Mouse (Mus musculus) left cerebral cortex, postnatal 4 days (tissue): ENCODE results near the gene Dlx3. TPM values are rescaled to one million over a fixed set of nuclear protein-coding genes. Genes with fewer than 3 reads are reported as not detected.
A peak's percentile ranks its signal among the peaks of the same experiment; 100 is the strongest.

Experiments used
- DNase-seq: peaks from one replicate; pipeline ENCODE4 v3.0.0-alpha.2; 2022
- intact Hi-C: fragments of 180-260 bp; cut with DNase I; formaldehyde crosslinking; loops from one replicate; pipeline ENCODE4 v1.15.1; 2025
- total RNA-seq, 2 experiments: library from RNA; stranded (reverse); gene quantifications; 2 replicates each; pipeline ENCODE4 v1.2.3; 2021

Dlx3 gene
- total RNA-seq, 2 experiments from 2014 or later: not detected

DNA sequence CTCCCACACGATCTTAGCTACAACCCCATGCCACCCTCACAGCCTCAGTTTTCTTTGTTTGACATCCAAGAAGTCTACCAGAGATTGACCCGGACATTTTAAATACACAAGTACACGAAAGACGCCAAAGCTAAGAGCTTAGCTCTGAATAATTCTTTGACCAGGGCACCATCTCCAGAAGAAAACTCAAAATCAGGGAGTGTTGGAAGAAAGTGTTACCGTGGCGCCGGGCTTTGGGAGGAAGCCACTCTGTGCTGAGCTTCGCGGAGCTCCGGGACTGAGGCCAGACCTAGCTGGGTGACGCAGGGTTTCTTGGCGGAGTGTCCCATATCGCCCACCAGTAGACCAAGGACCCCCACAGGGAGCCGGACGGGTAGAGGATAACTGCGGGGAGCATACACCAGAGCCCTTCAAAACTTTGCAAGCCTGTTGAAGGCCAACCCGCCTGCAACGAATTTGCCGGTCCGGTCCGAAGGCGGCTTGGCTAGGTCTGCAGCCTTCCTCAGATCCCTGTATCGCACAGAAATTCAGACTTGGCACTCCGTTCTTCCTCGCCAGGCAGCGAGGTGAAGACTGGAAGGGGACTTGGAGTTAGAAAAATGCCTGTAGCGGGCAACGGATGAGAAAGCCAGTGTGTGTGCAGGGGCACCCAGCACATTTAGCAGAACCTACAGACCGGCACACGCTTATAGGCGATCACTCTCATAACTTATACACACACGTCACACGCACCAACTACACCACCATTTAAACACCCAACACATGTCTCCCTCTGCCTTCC lies 30.5 kb downstream of the Dlx3 start:
- intact Hi-C loops: no loop called here
- peak; percentile 59 for DNase-seq

DNA sequence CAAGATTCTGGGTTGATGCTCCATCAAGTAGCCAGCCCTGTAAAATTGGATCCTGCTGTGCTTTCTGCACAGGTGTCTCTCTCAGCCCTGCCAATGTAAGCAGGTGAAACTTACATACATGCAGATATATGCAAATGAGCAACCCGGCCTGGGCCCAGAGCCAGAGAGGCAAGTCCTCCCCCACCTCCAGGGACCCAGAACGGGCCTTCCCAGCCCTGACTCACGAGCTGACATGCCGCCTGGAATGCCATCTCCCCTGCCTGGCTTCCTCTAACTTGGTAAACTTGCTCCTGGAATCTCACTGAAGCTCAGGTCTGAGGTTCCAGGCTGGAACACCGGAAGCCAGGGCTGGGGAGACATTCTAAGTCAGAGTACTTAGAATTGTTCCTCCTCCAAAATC lies 33.2 kb downstream of the Dlx3 start:
- peak; percentile 25 for DNase-seq
- intact Hi-C loops: no loop called here

DNA sequence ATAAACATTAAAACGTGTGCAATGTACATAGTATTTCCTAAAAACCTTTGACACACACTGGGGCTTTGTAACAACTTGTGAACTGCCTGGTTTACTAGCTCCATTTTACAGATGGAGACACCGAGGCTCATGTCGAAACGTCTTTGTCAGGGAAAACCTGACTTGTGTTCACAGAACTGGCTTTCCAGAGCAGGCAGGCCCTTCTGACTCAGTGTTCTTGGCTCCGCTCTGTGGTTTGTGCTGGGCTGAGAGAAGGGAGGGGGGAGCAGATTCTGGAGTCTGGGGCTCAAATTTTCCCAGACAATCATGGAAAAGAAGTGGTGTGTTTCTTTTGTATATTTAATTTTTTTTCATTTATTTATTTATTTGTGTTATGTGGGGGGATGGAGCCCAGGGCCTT lies 33.8 kb downstream of the Dlx3 start:
- DNase-seq: no peak
- intact Hi-C loops: no loop called here

DNA sequence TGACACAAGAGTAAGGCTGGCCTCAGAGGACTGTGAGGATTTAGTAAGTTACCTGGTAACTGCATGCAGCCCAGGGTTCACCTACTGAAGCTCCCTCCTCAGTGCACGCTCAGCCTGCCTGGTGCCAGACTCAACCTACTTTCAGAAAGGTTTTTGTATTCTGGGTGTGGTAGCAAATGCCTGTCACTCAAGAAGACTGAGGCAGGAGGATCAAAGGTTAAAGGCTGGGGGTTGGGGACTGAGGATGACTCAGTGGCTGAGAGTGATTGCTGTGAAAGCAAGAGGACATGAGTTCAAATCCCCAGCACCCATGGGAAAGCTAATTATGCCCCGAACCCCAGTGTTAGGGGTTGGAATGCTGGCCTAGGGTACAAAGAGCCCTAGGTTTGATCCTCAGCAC lies 35.6 kb downstream of the Dlx3 start:
- no peak for DNase-seq
- intact Hi-C loops: no loop called here

DNA sequence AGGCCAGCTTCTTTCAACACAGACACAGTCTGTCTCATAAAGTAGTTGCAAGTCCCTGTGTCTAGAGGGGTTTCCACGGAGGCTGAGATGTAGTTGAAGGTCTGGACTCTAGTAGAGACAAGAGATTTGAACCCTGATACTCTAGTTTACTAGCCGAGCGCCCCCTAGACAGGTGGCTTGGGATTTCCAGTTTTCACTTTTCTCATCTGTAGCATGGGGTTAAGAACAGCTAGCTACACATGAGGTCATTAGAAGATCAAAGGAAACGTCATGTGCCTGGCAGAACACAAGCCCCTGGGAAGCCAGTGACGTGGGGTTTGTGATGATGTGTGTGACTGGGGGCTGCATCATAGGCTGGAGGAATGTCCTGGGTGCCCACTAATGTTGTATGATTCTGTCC lies 37.4 kb downstream of the Dlx3 start:
- DNase-seq: no peak
- intact Hi-C loops: no loop called here

DNA sequence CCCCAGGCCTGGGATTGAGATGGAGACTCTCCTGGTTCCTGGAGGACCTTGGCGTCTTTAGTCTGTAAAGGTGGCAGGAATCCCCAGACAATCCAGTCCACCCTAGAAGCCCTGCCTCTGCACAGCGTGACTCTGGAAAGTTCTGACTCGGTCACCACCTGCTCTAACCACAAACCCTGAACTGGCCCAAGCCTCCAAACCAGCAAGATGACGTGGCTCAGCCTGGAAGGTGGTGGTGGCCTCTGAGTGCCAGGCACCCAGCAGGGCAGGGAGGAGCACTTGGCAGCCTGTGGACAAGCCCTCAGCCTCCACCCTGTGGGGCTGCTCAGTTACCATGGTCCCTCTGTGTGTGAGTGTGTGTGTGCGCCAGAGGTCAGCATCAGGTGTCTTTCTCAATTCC lies 38.0 kb downstream of the Dlx3 start:
- intact Hi-C loops: no loop called here
- DNase-seq: no peak

DNA sequence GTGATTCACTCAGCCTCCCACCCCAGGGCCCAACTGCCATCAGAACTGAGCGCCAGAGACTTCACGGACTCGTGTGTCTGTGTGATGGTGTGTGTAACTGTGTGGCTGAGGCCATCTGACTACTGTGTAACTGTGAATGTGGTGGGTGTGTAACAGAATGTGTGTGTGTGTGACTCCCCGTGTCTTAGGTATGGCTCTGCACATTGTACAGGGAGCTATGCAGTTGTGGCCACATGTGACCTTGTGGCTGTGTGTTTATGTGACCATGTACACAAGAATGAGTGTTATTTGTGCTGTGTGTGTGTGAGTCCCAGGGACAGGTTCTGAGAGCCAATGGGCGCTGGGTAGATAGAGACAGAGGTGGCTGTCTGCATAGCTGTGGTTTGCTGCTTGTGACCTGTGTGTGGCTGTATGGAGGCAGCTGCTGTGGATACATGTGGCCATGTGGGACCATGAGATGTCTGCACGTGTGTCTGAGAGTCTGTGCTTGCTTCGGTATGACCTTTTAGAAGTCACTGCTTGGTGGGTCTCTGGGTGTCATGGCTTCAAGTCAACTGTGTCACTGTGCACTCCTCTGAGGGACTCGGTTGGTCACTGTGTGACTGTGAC lies 39.9 kb downstream of the Dlx3 start:
- DNase-seq: no peak
- intact Hi-C loops: loop anchor here (10.0 kb wide), 1 partner anchor 545 kb away; no protein-coding TSS in a partner anchor

DNA sequence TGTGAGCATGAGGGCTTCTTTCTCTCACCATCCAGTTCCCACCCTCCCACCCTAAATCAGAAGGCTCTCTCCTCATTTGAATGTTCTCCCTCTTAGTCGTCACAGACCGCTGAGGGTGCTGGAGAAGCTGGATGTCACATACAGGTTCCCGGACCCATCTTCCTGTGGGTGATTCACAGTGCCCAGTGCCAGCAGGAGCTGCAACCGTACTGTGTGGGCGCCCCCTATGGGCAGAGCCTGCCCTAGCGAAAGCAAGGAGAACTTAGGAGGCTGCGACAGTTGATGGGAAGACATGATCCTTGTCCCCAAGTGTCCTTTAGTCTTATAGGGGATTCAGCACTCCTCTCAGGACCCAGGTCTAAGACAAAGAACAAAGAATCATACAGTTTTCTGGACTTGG lies 40.8 kb downstream of the Dlx3 start:
- no peak for DNase-seq
- intact Hi-C loops: loop anchor here (10.0 kb wide), 1 partner anchor 546 kb away; no protein-coding TSS in a partner anchor

DNA sequence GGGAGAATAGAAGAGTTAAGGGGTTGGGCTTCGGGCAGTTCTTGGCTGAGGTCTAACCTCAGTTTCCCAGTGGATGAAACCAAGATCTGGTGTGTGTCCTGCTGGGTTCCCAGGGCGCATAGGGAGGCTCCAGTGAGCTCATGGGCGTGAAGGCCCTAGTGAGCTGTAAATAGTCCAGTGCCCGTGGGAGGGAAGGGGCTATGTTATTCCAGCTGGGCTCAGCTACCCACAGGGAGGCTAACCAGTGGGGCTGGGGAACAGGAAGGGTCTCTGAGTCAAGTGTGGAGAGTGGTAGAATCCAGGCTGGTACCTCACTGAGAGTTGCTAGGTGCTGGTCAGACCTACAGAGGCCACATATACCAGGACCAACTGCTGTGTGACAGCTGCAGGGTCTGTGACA lies 41.8 kb downstream of the Dlx3 start:
- no peak for DNase-seq
- intact Hi-C loops: loop anchor here (10.0 kb wide), 1 partner anchor 547 kb away; no protein-coding TSS in a partner anchor

DNA sequence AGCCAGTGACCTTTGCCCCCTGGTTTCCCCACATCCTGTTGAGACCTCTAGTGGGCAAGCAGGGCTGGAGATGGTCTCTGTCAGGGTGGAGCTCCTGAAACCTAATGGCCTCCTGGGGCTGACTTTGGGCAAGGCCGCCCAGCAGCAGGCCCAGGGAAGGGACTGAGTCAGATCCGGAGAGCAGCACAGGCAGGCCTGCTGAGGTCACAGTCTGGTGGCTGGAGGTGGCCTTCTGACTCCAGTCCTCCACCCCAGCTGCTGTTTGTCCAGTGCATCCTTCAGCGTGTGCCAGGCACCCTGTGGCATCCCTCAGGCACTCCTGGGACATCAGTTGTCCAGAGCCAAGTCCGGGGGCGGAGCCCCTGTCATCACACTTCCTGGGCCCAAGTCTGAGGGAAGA lies 45.9 kb downstream of the Dlx3 start:
- intact Hi-C loops: loop anchor here (10.0 kb wide), 1 partner anchor 551 kb away; no protein-coding TSS in a partner anchor
- no peak for DNase-seq

Other genes with a start within 250 kb of the Dlx3 start
- 10 to 100 TPM; 62.8 to 70.4 TPM for gene Col1a1, start 183.9 kb upstream of the Dlx3 start, total RNA-seq
- under 1 TPM in 1 of 2 experiments, not detected in 1; 0.46 TPM for gene Hils1, start 152.5 kb upstream of the Dlx3 start, total RNA-seq
- gene Sgca, start 143.8 kb upstream of the Dlx3 start, total RNA-seq: not detected
- gene Ppp1r9b, start 129.1 kb upstream of the Dlx3 start, total RNA-seq: 100 to 1,000 TPM; 273 to 276 TPM
- 100 to 1,000 TPM; 173 to 176 TPM for gene Samd14, start 110.2 kb upstream of the Dlx3 start, total RNA-seq
- 10 to 100 TPM; 21.4 to 22.2 TPM for gene Pdk2, start 78.8 kb upstream of the Dlx3 start, total RNA-seq
- gene Itga3, start 43.3 kb upstream of the Dlx3 start, total RNA-seq: 10 to 100 TPM; 20.3 to 20.5 TPM
- gene Dlx4, start 26.1 kb downstream of the Dlx3 start, total RNA-seq: under 1 TPM; 0.18 to 0.24 TPM
- not detected for gene Tac4, start 141.4 kb downstream of the Dlx3 start, total RNA-seq
- 10 to 100 TPM; 70.2 to 72.0 TPM for gene Kat7, start 190.1 kb downstream of the Dlx3 start, total RNA-seq
- 1 to 10 TPM; 4.5 to 4.8 TPM for gene Fam117a, start 216.9 kb downstream of the Dlx3 start, total RNA-seq